Mouse (Mus musculus) large intestine, adult 2 months (tissue): ENCODE measurements around the gene Etl4. TPM values are rescaled to one million over a fixed set of nuclear protein-coding genes. Genes with fewer than 3 reads are reported as not detected.

Experiments
- DNase-seq: peaks from one replicate; pipeline ENCODE4 v3.0.0-alpha.2; 2012; ENCODE audit warnings: low read depth, low spot score
- WGBS: fragments of 180-500 bp; shearing (Covaris S2); methylation state at CpG from one replicate; pipeline ENCODE4 v1.1.7; 2018; 5-methylcytosine and 5-hydroxymethylcytosine counted together
- polyA plus RNA-seq: library from polyadenylated mRNA; depleted of rRNA; stranded (reverse); fragments of >200 nt; gene quantifications from 2 replicates; pipeline ENCODE4 v1.2.3, GENCODE M21; 2012; rRNA removed

The Etl4 gene
- polyA plus RNA-seq: 18.2 and 31.6 TPM in 2 replicates

GRCm38 (mm10) chr2:19909171-19909899 is at the start of gene Etl4:
Gene Etl4 (plus strand): TSS chr2:19909780.
- DNase-seq: no peak
- 3% methylated on average over 37 of the region's 37 CpGs for WGBS

GRCm38 (mm10) chr2:19869167-19869566 is 40.4 kb upstream of the Etl4 start:
- DNase-seq: no peak

DNA sequence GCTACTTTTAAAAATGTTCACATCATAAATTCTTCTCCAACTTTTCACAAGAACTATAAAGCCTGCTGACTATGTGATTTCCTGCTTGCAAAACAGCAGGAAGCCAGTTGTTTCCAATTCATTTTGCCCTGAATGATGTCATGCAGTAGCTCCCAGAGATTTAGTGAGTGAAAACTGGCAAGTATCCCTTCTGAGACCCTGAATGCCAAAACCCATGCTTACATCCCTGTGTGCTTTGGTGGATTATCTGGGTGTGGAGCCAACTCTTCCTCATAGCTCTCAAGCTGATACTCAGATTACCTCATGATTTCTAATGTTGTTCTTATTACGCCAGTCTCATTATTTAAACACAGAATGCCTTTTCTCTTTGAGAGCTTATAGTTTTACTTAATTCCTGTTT is 37.7 kb upstream of the Etl4 start:
- WGBS: 76% methylated on average over 1 of the region's 1 CpGs
- DNase-seq: no peak

DNA sequence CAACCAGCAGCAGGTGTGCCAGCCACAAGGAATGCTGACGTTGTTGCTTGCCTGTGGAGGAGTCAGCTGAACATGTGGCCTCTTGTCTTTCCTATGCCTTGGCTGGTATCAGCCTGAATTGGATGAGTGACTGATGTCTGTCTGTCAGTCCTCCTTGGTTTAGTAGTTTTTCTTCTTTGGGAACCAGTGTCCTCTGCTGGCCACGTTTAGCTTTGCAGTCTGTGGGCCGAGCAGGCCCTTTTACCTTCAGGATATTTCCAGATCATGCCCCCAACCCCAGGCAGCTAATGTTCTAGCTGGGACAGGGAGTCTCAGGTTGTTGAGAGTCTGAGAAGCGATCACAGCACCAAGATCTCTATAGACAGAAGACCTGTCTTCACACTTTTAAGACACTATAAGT is 18.7 kb upstream of the Etl4 start:
- 40% methylated on average over 4 of the region's 4 CpGs for WGBS
- DNase-seq: no peak

DNA sequence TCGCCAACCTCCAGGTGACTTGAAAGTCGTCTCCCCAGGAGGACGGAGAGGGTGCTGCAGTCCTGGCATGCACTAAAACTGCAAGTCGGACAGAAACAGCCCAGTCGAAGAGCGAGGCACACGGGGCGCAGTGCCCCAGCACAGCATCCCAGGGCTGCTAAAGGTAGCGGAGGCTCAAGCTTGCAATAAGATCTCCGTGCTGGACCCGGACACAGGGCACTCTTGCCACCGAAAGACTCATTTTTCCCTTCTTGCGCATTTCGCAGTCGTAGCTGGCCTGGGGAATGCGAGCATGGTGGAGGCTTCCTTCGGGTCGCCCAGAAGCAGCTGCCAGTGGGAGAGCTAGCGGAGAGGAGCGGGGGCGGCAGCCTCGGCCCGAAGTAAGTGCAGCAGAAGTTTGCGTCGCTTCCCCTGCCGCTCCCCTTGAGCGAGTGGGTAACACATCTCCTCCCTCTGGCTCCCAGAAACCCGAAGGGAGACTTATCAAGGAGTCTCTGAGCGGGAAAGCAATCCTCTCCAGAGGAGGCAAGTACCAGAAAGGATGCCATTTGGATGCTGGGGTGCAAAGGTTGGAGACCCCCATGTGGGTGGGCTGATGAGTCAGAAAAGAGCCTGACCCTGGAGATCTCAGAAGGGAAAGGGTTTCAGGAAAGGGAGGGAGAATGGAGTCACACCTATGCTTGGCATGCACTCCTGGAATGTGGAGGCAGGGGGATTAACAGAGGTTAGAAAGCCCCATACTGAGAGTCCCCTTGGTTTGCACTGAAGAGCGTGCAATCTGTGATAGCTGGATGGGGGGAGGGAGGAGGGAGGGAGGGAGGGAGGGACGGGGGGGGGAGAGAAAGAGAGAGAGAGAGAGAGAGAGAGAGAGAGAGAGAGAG is 560 bp downstream of the Etl4 start:
- WGBS: 2% methylated on average over 30 of the region's 31 CpGs
- no peak for DNase-seq

DNA sequence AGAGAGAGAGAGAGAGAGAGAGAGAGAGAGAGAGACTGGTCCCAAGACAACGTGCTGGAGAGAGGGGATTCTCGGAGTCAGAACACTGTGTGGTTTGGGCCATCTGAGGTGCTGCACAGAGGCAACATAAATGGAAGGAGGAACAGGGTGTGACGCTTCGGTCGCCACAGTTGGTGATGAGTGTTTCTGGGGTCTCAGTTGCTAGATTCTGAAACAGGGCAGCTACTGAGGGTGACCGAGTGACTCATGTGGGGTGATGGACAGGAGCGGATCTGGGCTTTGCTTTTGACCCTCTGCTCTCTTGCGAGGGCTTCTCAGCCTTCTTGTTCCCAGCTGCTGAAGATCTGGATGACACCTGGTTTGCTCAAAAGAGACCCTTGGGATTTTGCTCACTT is 1.2 kb downstream of the Etl4 start:
- 8% methylated on average over 8 of the region's 8 CpGs for WGBS
- no peak for DNase-seq

DNA sequence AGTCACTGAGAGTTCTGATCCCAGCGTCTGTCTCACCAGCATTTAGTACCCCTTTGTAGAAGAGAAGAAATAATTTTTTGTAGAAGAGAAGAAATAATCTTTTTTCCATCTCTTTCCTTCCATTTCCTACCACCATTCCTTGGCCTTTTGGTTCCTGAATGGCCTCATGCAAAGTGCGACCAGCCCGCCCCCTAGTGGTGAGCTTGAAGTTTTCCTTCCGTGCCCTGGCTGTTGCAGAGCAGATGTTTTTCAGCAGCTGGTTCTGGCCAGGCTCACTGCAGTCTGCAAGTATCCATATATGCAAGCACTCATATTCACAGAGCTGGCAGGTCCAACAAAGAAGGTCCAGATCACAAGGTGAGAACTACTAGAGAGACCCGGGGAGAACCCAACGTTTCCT is 9.6 kb downstream of the Etl4 start:
- DNase-seq: no peak

GRCm38 (mm10) chr2:19930009-19930408 is 20.4 kb downstream of the Etl4 start:
- no peak for DNase-seq
- WGBS: 96% methylated on average over 1 of the region's 1 CpGs

More for the DNA sequence above, 9.6 kb downstream of the Etl4 start:
- WGBS: 28% methylated on average over 6 of the region's 6 CpGs

GRCm38 (mm10) chr2:19933836-19934235 is 24.3 kb downstream of the Etl4 start:
- WGBS: 77% methylated on average over 1 of the region's 1 CpGs
- no peak for DNase-seq

- no peak for DNase-seq
- WGBS: 85% methylated on average over 6 of the region's 6 CpGs
These were observed 35.6 kb downstream of the Etl4 start for GRCm38 (mm10) chr2:19945205-19945604.

DNA sequence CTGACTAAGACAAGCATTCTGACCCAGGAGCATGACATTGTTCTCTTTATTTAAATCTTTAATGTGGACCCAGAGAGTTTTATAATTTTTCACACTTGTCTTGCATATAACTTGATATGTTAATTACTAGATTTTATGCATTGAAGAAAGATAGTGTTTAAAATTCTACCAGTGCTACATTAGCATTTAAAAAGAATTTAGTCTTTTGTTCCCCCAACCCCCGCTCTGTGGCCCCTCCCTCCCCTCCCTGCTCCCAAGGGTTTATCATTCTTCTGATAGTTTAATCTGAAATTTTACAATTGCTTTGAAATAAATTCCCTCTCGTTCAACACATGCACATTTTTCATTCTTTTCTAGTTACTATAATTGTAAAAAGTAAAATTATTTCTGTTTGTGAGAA is 43.4 kb downstream of the Etl4 start:
- WGBS: 70% methylated on average over 2 of the region's 2 CpGs
- no peak for DNase-seq

GRCm38 (mm10) chr2:19966445-19966844 is 56.9 kb downstream of the Etl4 start:
- 59% methylated on average over 7 of the region's 7 CpGs for WGBS
- DNase-seq: no peak

DNA sequence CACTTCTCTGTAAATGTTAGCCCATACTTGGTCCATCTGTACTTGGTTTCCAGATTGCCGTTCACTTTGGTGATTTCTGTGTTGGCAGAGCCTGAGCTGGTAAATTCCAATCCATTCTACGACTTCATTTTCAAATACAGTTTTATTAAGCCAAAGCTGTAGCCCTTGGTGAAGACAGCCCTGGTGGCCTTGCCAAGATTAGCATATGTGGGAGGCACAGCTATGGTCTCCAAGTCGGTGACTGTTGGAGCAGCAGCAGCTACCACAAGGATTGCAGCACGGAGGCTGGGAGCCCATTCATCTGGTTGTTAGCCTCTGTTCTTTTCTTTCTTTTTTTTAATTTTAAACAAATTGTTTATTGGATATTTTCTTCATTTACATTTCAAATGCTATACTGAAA is 128.1 kb downstream of the Etl4 start:
- no peak for DNase-seq
- WGBS: 83% methylated on average over 4 of the region's 4 CpGs

GRCm38 (mm10) chr2:20072377-20072776 is 162.8 kb downstream of the Etl4 start:
- DNase-seq: no peak
- 57% methylated on average over 9 of the region's 9 CpGs for WGBS

- 78% methylated on average over 4 of the region's 4 CpGs for WGBS
- DNase-seq: no peak
These were observed 166.7 kb downstream of the Etl4 start for GRCm38 (mm10) chr2:20076118-20076796.

DNA sequence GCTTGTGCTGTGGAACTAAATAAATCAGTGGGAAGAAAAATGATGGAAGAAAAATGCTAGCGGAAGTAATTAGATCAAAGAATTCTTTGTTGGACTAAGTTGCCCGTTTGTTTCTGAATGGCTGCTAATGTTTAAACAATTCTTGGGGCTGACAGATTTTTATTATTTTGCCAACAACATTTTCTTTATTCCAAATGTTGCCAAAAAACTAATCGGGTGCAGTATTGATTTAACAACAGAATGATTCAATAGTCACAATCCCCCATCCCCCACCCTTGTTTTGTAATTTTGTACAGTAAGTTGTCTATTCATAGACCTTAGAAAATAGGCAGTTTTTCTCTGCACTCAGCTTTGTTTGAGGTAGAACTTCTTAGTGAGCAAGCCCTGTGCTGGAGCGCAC is 175.2 kb downstream of the Etl4 start:
- no peak for DNase-seq
- WGBS: 74% methylated on average over 4 of the region's 4 CpGs

GRCm38 (mm10) chr2:20105456-20105855 is 195.9 kb downstream of the Etl4 start:
- 18% methylated on average over 1 of the region's 1 CpGs for WGBS
- DNase-seq: no peak

GRCm38 (mm10) chr2:20111703-20112102 is 202.1 kb downstream of the Etl4 start:
- DNase-seq: no peak

- DNase-seq: no peak
These were observed 216.3 kb downstream of the Etl4 start for GRCm38 (mm10) chr2:20125914-20126313.

GRCm38 (mm10) chr2:20131792-20132191 is 222.2 kb downstream of the Etl4 start:
- no peak for DNase-seq
- WGBS: 14% methylated on average over 2 of the region's 2 CpGs

GRCm38 (mm10) chr2:20138426-20138825 is 228.8 kb downstream of the Etl4 start:
- WGBS: 40% methylated on average over 1 of the region's 1 CpGs
- no peak for DNase-seq
